Mouse (Mus musculus) forebrain, postnatal 0 days (tissue): ENCODE results near the gene Lin37. TPM values are rescaled to one million over a fixed set of nuclear protein-coding genes. Genes with fewer than 3 reads are reported as not detected.

Source experiments
- ATAC-seq: fragments of 200-750 bp; cut with Nextera tagmentation; 2 replicates; pipeline ENCODE4 v1.8.0; 2017; ENCODE audit warnings: mild to moderate bottlenecking, moderate library complexity
- DNase-seq: peaks from one replicate; pipeline ENCODE4 v3.0.0-alpha.2; 2015
- H3K27ac ChIP-seq: fragments of 300-500 bp; sonication (generic); 2 replicates; pipeline ENCODE4 v1.5.1; 2014; ENCODE audit warnings: low read depth, mild to moderate bottlenecking, antibody characterized with exemption, low read length, moderate library complexity, mixed read lengths
- H3K27me3 ChIP-seq: fragments of 300-500 bp; sonication (generic); 2 replicates; pipeline ENCODE4 v1.6.1; 2014; ENCODE audit warnings: mild to moderate bottlenecking, low read length, mixed read lengths; ENCODE audit not compliant: insufficient read depth
- H3K36me3 ChIP-seq: fragments of 300-500 bp; sonication (generic); 2 replicates; pipeline ENCODE4 v1.6.1; 2014; ENCODE audit warnings: mild to moderate bottlenecking, moderate library complexity; ENCODE audit not compliant: insufficient read depth
- H3K4me1 ChIP-seq: fragments of 300-500 bp; sonication (generic); 2 replicates; pipeline ENCODE4 v1.6.1; 2014; ENCODE audit warnings: antibody characterized with exemption; ENCODE audit not compliant: insufficient read depth
- H3K4me2 ChIP-seq: fragments of 300-500 bp; sonication (generic); 2 replicates; pipeline ENCODE4 v1.6.1; 2014; ENCODE audit warnings: low read depth, mild to moderate bottlenecking, moderate library complexity
- H3K4me3 ChIP-seq: fragments of 300-500 bp; sonication (generic); 2 replicates; pipeline ENCODE4 v1.5.1; 2014; ENCODE audit warnings: low read depth, low read length, mixed read lengths
- H3K9ac ChIP-seq: fragments of 300-500 bp; sonication (generic); 2 replicates; pipeline ENCODE4 v1.6.1; 2014; ENCODE audit warnings: mild to moderate bottlenecking
- H3K9me3 ChIP-seq: fragments of 300-500 bp; sonication (generic); 2 replicates; pipeline ENCODE4 v1.6.1; 2016; ENCODE audit warnings: low read length
- CTCF ChIP-seq: sonication (generic); IDR thresholded peaks from 2 replicates; pipeline ENCODE4 v1.5.1; 2016; ENCODE audit warnings: antibody characterized with exemption, control low read depth, low read depth
- WGBS: fragments of 180-500 bp; shearing (Covaris S2); extraction: QIAGEN DNeasy Blood & Tissue Kit; methylation state at CpG from one replicate; pipeline ENCODE4 v1.1.7; 2014; 5-methylcytosine and 5-hydroxymethylcytosine counted together
- microRNA-seq, 2 experiments: library from miRNA; unstranded; fragments of <30 nt; microRNA quantifications; one replicate each; pipeline ENCODE4; 2016
- polyA plus RNA-seq: library from polyadenylated mRNA; unstranded; fragments of >200 nt; fragmentation: Nextera tagmentation; extraction: Ambion mirVana; gene quantifications from 2 replicates; pipeline ENCODE4 v1.2.1, GENCODE M21; 2015
- total RNA-seq: library from RNA; depleted of rRNA; stranded (reverse); fragments of >200 nt; gene quantifications from 2 replicates; pipeline ENCODE4 v1.2.3, GENCODE M21; 2014; rRNA removed

The Lin37 gene
- total and polyA plus RNA-seq, 2 experiments from 2014 or later, result 16.0 to 53.0 TPM

- DNase-seq (no peak), ATAC-seq (no peak)
- Histone ChIP-seq H3K36me3 (no peaks in the 10 kb centered on the region), H3K27ac (no peak overlapping the region), H3K4me2 (no peak overlapping the region), H3K9me3 (no peaks in the 10 kb centered on the region), H3K4me3 (no peak overlapping the region), H3K27me3 (no peaks in the 10 kb centered on the region; the same call in 1 of the 2 replicates), H3K9ac (no peak overlapping the region), H3K4me1 (no peaks in the 10 kb centered on the region)
- no peak for TF ChIP-seq CTCF
- WGBS, result 84% methylated on average over 4 of the region's 4 CpGs
Observed at GRCm38 (mm10) chr7:30508061-30508460, 51.6 kb downstream of the Lin37 start.

Small RNAs within 50 kb of the gene (microRNA-seq; reads per million reads assigned to microRNA genes)
- gene Gm38670 (0 to 0.12 reads per million in 2 experiments), gene Mir3569 (0.24 to 0.39 reads per million in 2 experiments)

Other genes starting within 250 kb of the Lin37 start
Only the 30 nearest of the 33 such genes appear.
- 25.2 and 28.0 TPM in 2 replicates for gene Lrfn3, start 197.1 kb downstream of the Lin37 start, total RNA-seq
- 16.4 and 20.3 TPM in 2 replicates for gene Lrfn3, start 197.1 kb downstream of the Lin37 start, polyA plus RNA-seq
- 14.5 and 25.6 TPM in 2 replicates for gene Tyrobp, start 146.1 kb downstream of the Lin37 start, total RNA-seq
- 44.2 and 52.5 TPM in 2 replicates for gene Tyrobp, start 146.1 kb downstream of the Lin37 start, polyA plus RNA-seq
- gene Hcst, start 140.0 kb downstream of the Lin37 start, total RNA-seq, result 1.1 TPM in 1 of 2 replicates, not detected in the other
- gene Hcst, start 140.0 kb downstream of the Lin37 start, polyA plus RNA-seq, result 0.41 and 0.87 TPM in 2 replicates
- gene Nfkbid, start 138.1 kb downstream of the Lin37 start, total RNA-seq, result 1.6 and 3.4 TPM in 2 replicates
- 1.1 and 1.7 TPM in 2 replicates for gene Nfkbid, start 138.1 kb downstream of the Lin37 start, polyA plus RNA-seq
- gene Aplp1, start 114.3 kb downstream of the Lin37 start, total RNA-seq, result 705 and 834 TPM in 2 replicates
- 863 and 867 TPM in 2 replicates for gene Aplp1, start 114.3 kb downstream of the Lin37 start, polyA plus RNA-seq
- 0.46 and 2.1 TPM in 2 replicates for gene Kirrel2, start 102.1 kb downstream of the Lin37 start, total RNA-seq
- 0.07 and 0.11 TPM in 2 replicates for gene Kirrel2, start 102.1 kb downstream of the Lin37 start, polyA plus RNA-seq
- 0.08 TPM in 1 of 2 replicates, not detected in the other for gene Nphs1, start 101.5 kb downstream of the Lin37 start, total RNA-seq
- gene Nphs1, start 101.5 kb downstream of the Lin37 start, polyA plus RNA-seq, result 0.06 and 0.09 TPM in 2 replicates
- gene Prodh2, start 66.2 kb downstream of the Lin37 start, total RNA-seq, result not detected in 2 replicates
- gene Prodh2, start 66.2 kb downstream of the Lin37 start, polyA plus RNA-seq, result not detected in 2 replicates
- 52.4 and 58.5 TPM in 2 replicates for gene Arhgap33, start 24.8 kb downstream of the Lin37 start, total RNA-seq
- gene Arhgap33, start 24.8 kb downstream of the Lin37 start, polyA plus RNA-seq, result 128 and 145 TPM in 2 replicates
- gene Hspb6, start 7.7 kb downstream of the Lin37 start, total RNA-seq, result 2.9 and 4.1 TPM in 2 replicates
- 12.7 and 14.0 TPM in 2 replicates for gene Hspb6, start 7.7 kb downstream of the Lin37 start, polyA plus RNA-seq
- 9.0 and 14.8 TPM in 2 replicates for gene Proser3, start 7.5 kb downstream of the Lin37 start, total RNA-seq
- gene Proser3, start 7.5 kb downstream of the Lin37 start, polyA plus RNA-seq, result 2.2 and 3.8 TPM in 2 replicates
- 48.8 and 74.3 TPM in 2 replicates for gene U2af1l4, start 3.5 kb upstream of the Lin37 start, total RNA-seq
- 117 and 129 TPM in 2 replicates for gene U2af1l4, start 3.5 kb upstream of the Lin37 start, polyA plus RNA-seq
- 5.5 and 9.9 TPM in 2 replicates for gene Gm49396, start 3.5 kb upstream of the Lin37 start, total RNA-seq
- gene Gm49396, start 3.5 kb upstream of the Lin37 start, polyA plus RNA-seq, result 3.4 and 5.3 TPM in 2 replicates
- gene Psenen, start 3.8 kb upstream of the Lin37 start, total RNA-seq, result 70.9 and 90.7 TPM in 2 replicates
- gene Psenen, start 3.8 kb upstream of the Lin37 start, polyA plus RNA-seq, result 141 and 161 TPM in 2 replicates
- gene Igflr1, start 5.6 kb upstream of the Lin37 start, total RNA-seq, result 1.2 TPM in 1 of 2 replicates, not detected in the other
- gene Igflr1, start 5.6 kb upstream of the Lin37 start, polyA plus RNA-seq, result 2.3 and 3.2 TPM in 2 replicates
- gene Kmt2b, start 28.9 kb upstream of the Lin37 start, total RNA-seq, result 31.2 and 31.5 TPM in 2 replicates
- 3.8 and 5.2 TPM in 2 replicates for gene Kmt2b, start 28.9 kb upstream of the Lin37 start, polyA plus RNA-seq
- gene Zbtb32, start 39.1 kb upstream of the Lin37 start, total RNA-seq, result not detected in 2 replicates
- gene Zbtb32, start 39.1 kb upstream of the Lin37 start, polyA plus RNA-seq, result 0.08 and 0.17 TPM in 2 replicates
- 0.29 and 0.38 TPM in 2 replicates for gene Upk1a, start 53.0 kb upstream of the Lin37 start, total RNA-seq
- gene Upk1a, start 53.0 kb upstream of the Lin37 start, polyA plus RNA-seq, result 0.42 and 0.62 TPM in 2 replicates
- gene Cox6b1, start 66.3 kb upstream of the Lin37 start, total RNA-seq, result 292 and 602 TPM in 2 replicates
- gene Cox6b1, start 66.3 kb upstream of the Lin37 start, polyA plus RNA-seq, result 1,225 and 1,355 TPM in 2 replicates
- not detected in 2 replicates for gene Etv2, start 76.0 kb upstream of the Lin37 start, total RNA-seq
- not detected in 2 replicates for gene Etv2, start 76.0 kb upstream of the Lin37 start, polyA plus RNA-seq
- gene Rbm42, start 90.5 kb upstream of the Lin37 start, total RNA-seq, result 150 and 156 TPM in 2 replicates
- gene Rbm42, start 90.5 kb upstream of the Lin37 start, polyA plus RNA-seq, result 148 and 160 TPM in 2 replicates
- 16.3 and 18.5 TPM in 2 replicates for gene Haus5, start 105.2 kb upstream of the Lin37 start, total RNA-seq
- 17.7 and 18.3 TPM in 2 replicates for gene Haus5, start 105.2 kb upstream of the Lin37 start, polyA plus RNA-seq
- gene Pmis2, start 111.8 kb upstream of the Lin37 start, total RNA-seq, result not detected in 2 replicates
- not detected in 2 replicates for gene Pmis2, start 111.8 kb upstream of the Lin37 start, polyA plus RNA-seq
- not detected in 2 replicates for gene 2200002J24Rik, start 139.1 kb upstream of the Lin37 start, total RNA-seq
- gene 2200002J24Rik, start 139.1 kb upstream of the Lin37 start, polyA plus RNA-seq, result not detected in 2 replicates
- 1.2 and 2.0 TPM in 2 replicates for gene Atp4a, start 152.4 kb upstream of the Lin37 start, total RNA-seq
- gene Atp4a, start 152.4 kb upstream of the Lin37 start, polyA plus RNA-seq, result 2.8 and 4.7 TPM in 2 replicates
- 173 TPM in 2 replicates for gene Tmem147, start 169.7 kb upstream of the Lin37 start, total RNA-seq
- gene Tmem147, start 169.7 kb upstream of the Lin37 start, polyA plus RNA-seq, result 290 and 328 TPM in 2 replicates
- not detected in 2 replicates for gene Gapdhs, start 183.8 kb upstream of the Lin37 start, total RNA-seq
- 0.15 and 0.65 TPM in 2 replicates for gene Gapdhs, start 183.8 kb upstream of the Lin37 start, polyA plus RNA-seq
- gene Sbsn, start 191.6 kb upstream of the Lin37 start, total RNA-seq, result 2.8 and 4.6 TPM in 2 replicates
- gene Sbsn, start 191.6 kb upstream of the Lin37 start, polyA plus RNA-seq, result 2.3 and 3.5 TPM in 2 replicates
- gene Dmkn, start 203.9 kb upstream of the Lin37 start, total RNA-seq, result 2.2 and 5.2 TPM in 2 replicates
- gene Dmkn, start 203.9 kb upstream of the Lin37 start, polyA plus RNA-seq, result 7.2 and 7.4 TPM in 2 replicates
- gene Krtdap, start 228.1 kb upstream of the Lin37 start, total RNA-seq, result not detected in 2 replicates
- 1.4 and 1.5 TPM in 2 replicates for gene Krtdap, start 228.1 kb upstream of the Lin37 start, polyA plus RNA-seq